Mouse (Mus musculus): ENCODE results near the gene Hydin. TPM values are rescaled to one million over a fixed set of nuclear protein-coding genes. Genes with fewer than 3 reads are reported as not detected.
"Not testable (repeated sequence)": the region's sequence is repeated elsewhere in the genome, so short reads cannot be mapped to it uniquely, and the experiment has no call there.

The Hydin gene
- polyA plus RNA-seq, 1 experiment from 2014 or later = 0.89 TPM

DNA sequence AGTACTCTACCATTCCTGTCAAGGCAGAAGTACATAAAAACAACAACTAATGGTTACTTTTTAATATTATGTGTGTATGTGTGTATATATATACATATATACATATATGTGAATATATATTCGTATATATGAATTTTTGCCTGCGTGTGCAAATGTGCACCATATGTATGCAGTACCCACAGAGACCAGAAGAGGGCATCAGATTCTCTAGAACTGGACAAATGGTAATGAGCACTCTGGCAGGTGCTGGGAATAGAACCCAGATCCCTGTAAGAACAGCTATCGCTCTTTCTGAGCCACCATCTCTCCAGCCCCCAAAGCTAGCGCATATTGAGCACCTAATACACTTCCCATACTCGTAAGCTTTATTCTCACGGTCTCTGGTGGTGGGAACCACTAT lies 220.9 kb downstream of the Hydin start:
- Histone ChIP-seq H3K4me1 (0 out of 2 replicates have a peak, but pooled peaks cover 3% of the 10 kb centered on the region), H3K4me2 (replicated peaks) (no peak overlapping the region), H3K4me3 (replicated peaks) (no peak overlapping the region), H3K27me3 (no peaks in the 10 kb centered on the region), H3K36me3 (no peaks in the 10 kb centered on the region), H3K27ac (replicated peaks) (no peak overlapping the region), H3K9me3 (replicated peaks) (no peaks in the 10 kb centered on the region), H3K9ac (no peak overlapping the region)
- WGBS = 96% methylated on average over 6 of the region's 6 CpGs
- no peak for ATAC-seq (ENCODE audit: insufficient number of reproducible peaks, low FRiP score, low TSS enrichment, low read depth)

GRCm38 (mm10) chr8:110489344-110489743 lies 222.6 kb downstream of the Hydin start:
- Histone ChIP-seq H3K4me1 (no peaks in the 10 kb centered on the region), H3K4me2 (replicated peaks) (no peak overlapping the region), H3K4me3 (replicated peaks) (no peak overlapping the region), H3K9ac (no peak overlapping the region), H3K27me3 (no peaks in the 10 kb centered on the region), H3K27ac (replicated peaks) (no peak overlapping the region), H3K36me3 (no peaks in the 10 kb centered on the region), H3K9me3 (replicated peaks) (no peaks in the 10 kb centered on the region)
- no peak for ATAC-seq (ENCODE audit: insufficient number of reproducible peaks, low FRiP score, low TSS enrichment, low read depth)
- 78% methylated on average over 4 of the region's 4 CpGs for WGBS

GRCm38 (mm10) chr8:110491118-110491517 lies 224.3 kb downstream of the Hydin start:
- Histone ChIP-seq H3K9ac (no peak overlapping the region), H3K36me3 (no peaks in the 10 kb centered on the region), H3K27ac (replicated peaks) (no peak overlapping the region), H3K4me3 (replicated peaks) (no peak overlapping the region), H3K9me3 (replicated peaks) (no peaks in the 10 kb centered on the region), H3K27me3 (no peaks in the 10 kb centered on the region), H3K4me1 (no peaks in the 10 kb centered on the region), H3K4me2 (replicated peaks) (no peak overlapping the region)
- WGBS = 83% methylated on average over 5 of the region's 5 CpGs
- ATAC-seq (ENCODE audit: insufficient number of reproducible peaks, low FRiP score, low TSS enrichment, low read depth) = no peak

- WGBS = 69% methylated on average over 9 of the region's 9 CpGs
Measured at GRCm38 (mm10) chr8:110496286-110496685, 229.5 kb downstream of the Hydin start.

GRCm38 (mm10) chr8:110500253-110500652 lies 233.5 kb downstream of the Hydin start:
- 39% methylated on average over 10 of the region's 10 CpGs for WGBS
- no peak overlapping the region for H3K4me2 ChIP-seq (replicated peaks)
- ATAC-seq (ENCODE audit: insufficient number of reproducible peaks, low FRiP score, low TSS enrichment, low read depth) = no peak
- H3K27ac ChIP-seq (replicated peaks) = no peak overlapping the region
- H3K4me3 ChIP-seq (replicated peaks) = no peak overlapping the region
- H3K9ac ChIP-seq = no peak overlapping the region
- no peaks in the 10 kb centered on the region for H3K36me3 ChIP-seq
- H3K4me1 ChIP-seq = no peaks in the 10 kb centered on the region
- no peaks in the 10 kb centered on the region for H3K27me3 ChIP-seq
- no peaks in the 10 kb centered on the region for H3K9me3 ChIP-seq (replicated peaks)

More at GRCm38 (mm10) chr8:110496286-110496685, 229.5 kb downstream of the Hydin start:
- H3K9me3 ChIP-seq (replicated peaks) = no peaks in the 10 kb centered on the region
- no peaks in the 10 kb centered on the region for H3K36me3 ChIP-seq
- no peak for ATAC-seq (ENCODE audit: insufficient number of reproducible peaks, low FRiP score, low TSS enrichment, low read depth)
- no peaks in the 10 kb centered on the region for H3K27me3 ChIP-seq
- no peak overlapping the region for H3K9ac ChIP-seq
- no peak overlapping the region for H3K4me3 ChIP-seq (replicated peaks)
- no peak overlapping the region for H3K27ac ChIP-seq (replicated peaks)
- H3K4me1 ChIP-seq = no peaks in the 10 kb centered on the region
- H3K4me2 ChIP-seq (replicated peaks) = no peak overlapping the region

DNA sequence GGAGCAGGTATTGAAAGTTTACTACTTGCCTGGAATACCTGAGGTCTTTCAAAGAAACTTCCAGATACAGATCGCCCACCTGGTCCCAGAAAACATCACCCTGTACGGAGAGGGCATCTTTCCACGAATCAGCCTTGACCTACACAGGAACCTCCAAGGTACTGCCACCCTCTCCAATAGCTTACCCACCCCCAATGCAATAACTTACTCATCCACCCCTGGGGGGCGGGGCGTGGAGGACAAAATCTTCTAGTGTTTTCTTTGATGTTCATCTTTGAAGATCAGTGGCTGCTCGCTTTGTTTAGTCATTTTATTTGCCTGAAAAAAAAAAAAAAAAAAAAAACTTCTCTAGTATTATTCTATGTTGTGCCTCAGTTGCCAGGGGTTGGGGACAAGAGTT lies 233.9 kb downstream of the Hydin start:
- no peaks in the 10 kb centered on the region for H3K36me3 ChIP-seq
- no peaks in the 10 kb centered on the region for H3K27me3 ChIP-seq
- H3K9ac ChIP-seq = no peak overlapping the region
- H3K4me1 ChIP-seq = no peaks in the 10 kb centered on the region
- H3K9me3 ChIP-seq (replicated peaks) = no peaks in the 10 kb centered on the region
- H3K4me2 ChIP-seq (replicated peaks) = no peak overlapping the region
- H3K4me3 ChIP-seq (replicated peaks) = no peak overlapping the region
- no peak overlapping the region for H3K27ac ChIP-seq (replicated peaks)
- ATAC-seq (ENCODE audit: insufficient number of reproducible peaks, low FRiP score, low TSS enrichment, low read depth) = no peak
- WGBS = 70% methylated on average over 6 of the region's 6 CpGs

DNA sequence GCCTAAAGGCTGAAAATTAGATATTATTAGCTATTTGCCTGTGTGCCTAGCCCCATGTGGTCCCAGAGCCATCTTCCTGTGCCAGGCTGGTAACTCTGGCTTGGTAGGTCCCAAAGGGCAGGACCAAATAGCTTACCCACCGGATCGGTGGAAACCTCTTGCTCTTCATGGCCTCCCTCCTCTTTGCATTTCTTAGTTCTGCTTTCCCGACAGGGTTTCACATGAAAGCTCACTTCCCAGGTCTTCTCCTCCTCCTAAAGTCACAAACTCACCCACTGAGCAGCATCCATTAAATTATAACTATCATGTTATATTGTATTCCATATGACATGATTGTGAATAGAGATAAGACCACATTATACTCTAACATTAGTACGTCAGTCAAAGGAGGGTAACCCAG lies 234.6 kb downstream of the Hydin start:
- Histone ChIP-seq H3K27ac (replicated peaks) (no peak overlapping the region), H3K9ac (no peak overlapping the region), H3K9me3 (replicated peaks) (no peaks in the 10 kb centered on the region), H3K4me2 (replicated peaks) (no peak overlapping the region), H3K4me3 (replicated peaks) (no peak overlapping the region), H3K4me1 (no peaks in the 10 kb centered on the region), H3K36me3 (no peaks in the 10 kb centered on the region), H3K27me3 (no peaks in the 10 kb centered on the region)
- WGBS = 80% methylated on average over 4 of the region's 4 CpGs
- ATAC-seq (ENCODE audit: insufficient number of reproducible peaks, low FRiP score, low TSS enrichment, low read depth) = no peak

DNA sequence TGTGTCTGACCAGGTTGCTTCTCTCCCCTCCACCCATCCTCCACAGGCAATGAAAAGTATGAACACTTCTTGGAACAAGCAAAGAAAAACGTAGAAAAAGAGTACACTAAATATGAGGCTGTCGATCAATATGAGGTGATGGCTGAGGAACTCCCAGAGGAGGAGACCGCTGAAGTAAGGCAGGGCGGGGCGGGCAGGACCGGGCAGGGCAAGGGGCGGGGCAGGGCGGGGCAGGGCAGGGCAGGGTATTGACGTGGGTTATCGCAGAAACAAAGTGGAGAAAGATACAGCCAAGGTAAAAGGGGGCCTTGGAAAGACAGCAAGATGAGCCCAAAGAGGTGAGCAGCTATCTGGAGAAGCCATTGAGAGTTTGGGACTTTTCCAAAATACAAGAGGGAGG lies 236.1 kb downstream of the Hydin start:
- Histone ChIP-seq H3K36me3 (no peaks in the 10 kb centered on the region), H3K27me3 (no peaks in the 10 kb centered on the region), H3K9me3 (replicated peaks) (no peaks in the 10 kb centered on the region), H3K4me1 (no peaks in the 10 kb centered on the region), H3K27ac (replicated peaks) (no peak overlapping the region), H3K4me2 (replicated peaks) (no peak overlapping the region), H3K4me3 (replicated peaks) (no peak overlapping the region), H3K9ac (no peak overlapping the region)
- ATAC-seq (ENCODE audit: insufficient number of reproducible peaks, low FRiP score, low TSS enrichment, low read depth) = no peak
- 12% methylated on average over 10 of the region's 10 CpGs for WGBS

GRCm38 (mm10) chr8:110508766-110509165 lies 242.0 kb downstream of the Hydin start:
- H3K9ac ChIP-seq = no peak overlapping the region
- H3K27ac ChIP-seq (replicated peaks) = no peak overlapping the region
- no peak overlapping the region for H3K4me2 ChIP-seq (replicated peaks)
- no peaks in the 10 kb centered on the region for H3K4me1 ChIP-seq
- H3K27me3 ChIP-seq = no peaks in the 10 kb centered on the region
- H3K9me3 ChIP-seq (replicated peaks) = no peaks in the 10 kb centered on the region
- no peak for ATAC-seq (ENCODE audit: insufficient number of reproducible peaks, low FRiP score, low TSS enrichment, low read depth)
- no peaks in the 10 kb centered on the region for H3K36me3 ChIP-seq
- H3K4me3 ChIP-seq (replicated peaks) = no peak overlapping the region
- 63% methylated on average over 3 of the region's 3 CpGs for WGBS

DNA sequence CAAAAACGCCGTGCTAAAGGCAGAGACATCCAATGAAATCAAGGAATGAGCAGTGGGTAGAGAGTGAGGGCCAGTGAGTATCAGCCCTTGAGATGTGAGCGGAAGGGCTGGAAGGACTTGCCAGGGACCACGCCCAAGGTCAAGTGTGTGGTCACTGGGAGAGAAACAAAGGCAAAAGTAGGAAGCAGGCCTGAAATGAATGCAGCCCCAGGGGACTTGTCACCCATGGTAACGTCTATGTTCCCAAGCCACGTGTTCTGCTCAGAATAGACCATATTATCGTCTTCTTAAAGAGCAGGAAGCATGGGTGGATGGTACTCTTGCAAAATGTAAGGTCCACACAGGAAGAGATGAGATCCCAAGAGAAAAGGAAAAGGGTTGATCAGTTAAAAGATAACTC lies 253.0 kb downstream of the Hydin start:
- no peaks in the 10 kb centered on the region for H3K36me3 ChIP-seq
- H3K27me3 ChIP-seq = no peaks in the 10 kb centered on the region
- WGBS = 78% methylated on average over 7 of the region's 7 CpGs
- H3K4me2 ChIP-seq (replicated peaks) = no peak overlapping the region
- no peaks in the 10 kb centered on the region for H3K4me1 ChIP-seq
- no peak overlapping the region for H3K27ac ChIP-seq (replicated peaks)
- ATAC-seq (ENCODE audit: insufficient number of reproducible peaks, low FRiP score, low TSS enrichment, low read depth) = no peak
- H3K4me3 ChIP-seq (replicated peaks) = no peak overlapping the region
- no peaks in the 10 kb centered on the region for H3K9me3 ChIP-seq (replicated peaks)
- no peak overlapping the region for H3K9ac ChIP-seq

DNA sequence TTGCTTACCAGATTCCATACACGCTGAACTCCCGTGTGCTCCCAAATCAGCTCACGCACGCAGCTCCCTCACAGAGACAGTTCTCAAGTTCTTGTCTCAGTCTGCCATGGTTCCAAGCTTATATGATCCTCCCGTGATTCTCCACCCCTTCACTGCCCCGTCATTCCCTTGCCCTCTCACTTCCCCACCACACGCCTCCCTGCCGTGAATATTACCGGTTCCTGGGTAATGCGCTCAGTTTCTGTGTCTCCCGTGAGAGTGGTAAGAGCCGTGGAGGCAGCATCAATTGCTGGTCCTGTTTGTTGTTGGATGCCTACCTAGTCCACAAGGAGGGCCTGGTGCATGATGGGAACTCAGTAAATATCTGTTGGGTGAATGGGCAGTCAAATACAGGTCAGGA lies 255.1 kb downstream of the Hydin start:
- no peaks in the 10 kb centered on the region for H3K27me3 ChIP-seq
- H3K27ac ChIP-seq (replicated peaks) = no peak overlapping the region
- H3K4me1 ChIP-seq = no peaks in the 10 kb centered on the region
- no peak overlapping the region for H3K4me2 ChIP-seq (replicated peaks)
- no peak overlapping the region for H3K9ac ChIP-seq
- H3K4me3 ChIP-seq (replicated peaks) = no peak overlapping the region
- 93% methylated on average over 12 of the region's 12 CpGs for WGBS
- no peak for ATAC-seq (ENCODE audit: insufficient number of reproducible peaks, low FRiP score, low TSS enrichment, low read depth)
- no peaks in the 10 kb centered on the region for H3K36me3 ChIP-seq
- H3K9me3 ChIP-seq (replicated peaks) = no peaks in the 10 kb centered on the region

DNA sequence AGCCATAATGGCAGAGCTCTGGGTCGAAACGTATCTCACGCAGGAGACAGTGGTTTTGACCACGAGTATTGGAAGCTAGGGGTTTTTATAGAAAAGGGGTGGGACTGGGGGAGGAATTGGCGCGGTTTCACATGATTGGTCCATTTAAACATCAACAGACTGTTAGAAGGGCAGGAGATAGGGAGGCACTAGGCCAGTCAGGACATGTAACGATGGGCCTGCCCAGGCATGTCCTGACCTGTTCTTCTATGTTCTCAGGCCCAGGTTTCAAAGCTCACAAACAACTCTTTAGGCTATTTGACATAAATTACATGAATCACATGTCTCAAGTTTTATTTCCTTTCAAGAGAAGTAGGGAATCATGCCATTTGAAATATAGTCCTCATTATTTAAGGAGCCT lies 255.7 kb downstream of the Hydin start:
- not testable (repeated sequence) for H3K36me3 ChIP-seq; H3K9ac ChIP-seq; H3K27me3 ChIP-seq; H3K4me2 ChIP-seq (replicated peaks); H3K9me3 ChIP-seq (replicated peaks); ATAC-seq (ENCODE audit: insufficient number of reproducible peaks, low FRiP score, low TSS enrichment, low read depth); H3K4me3 ChIP-seq (replicated peaks); H3K4me1 ChIP-seq; H3K27ac ChIP-seq (replicated peaks)
- 90% methylated on average over 7 of the region's 7 CpGs for WGBS
